ENCODE assay signal across 9 mouse cellular contexts in genomic region chr4:48680648-48681343, GRCm38 (mm10). TPM values are rescaled to one million over a fixed set of nuclear protein-coding genes. Genes with fewer than 3 reads are reported as not detected.
DNase-seq lines count a peak whose midpoint lies in the region; ATAC-seq and TF ChIP-seq lines count a peak whose summit lies in the region.
"Had no signal": no experiment of that assay in that cellular context is flagged by ENCODE, and none has a peak within 500 bp of the region (broad histone marks: within the 10 kb centered on the region; RNA-seq: fewer than 3 reads in every experiment).

No protein-coding gene starts in this region.

- H3K9me3 ChIP-seq in hindbrain, postnatal 0 days (ENCODE audit: low read length): no peaks in the 10 kb centered on the region
- H3K9me3 ChIP-seq in hindbrain, embryonic 10.5 days: 0 out of 2 replicates have a peak, but pooled peaks cover 2% of the 10 kb centered on the region
- no peaks in the 10 kb centered on the region for H3K9me3 ChIP-seq in stomach, embryonic 16.5 days (replicated peaks; ENCODE audit: control insufficient read depth, low read length)

- DNase-seq in hindbrain, postnatal 0 days (ENCODE audit: low spot score): peak; percentile 91
- DNase-seq in hindbrain, embryonic 10.5 days (ENCODE audit: low spot score): no peak
- DNase-seq in ES-CJ7 (ENCODE audit: low read depth, low spot score): peak; percentile 83
- DNase-seq in cerebellum, adult 9-11 months: peak; percentile 19
- peak; percentile 67 to 76 for DNase-seq in heart, postnatal 10 days
- DNase-seq in lung, adult 2 months: no peak
- DNase-seq in layer of hippocampus, postnatal 36 days: no peak

- H3K4me2 ChIP-seq in hindbrain, postnatal 0 days (ENCODE audit: low read depth, low read length): 0 out of 2 replicates have a peak overlapping the region, but pooled peaks have one; percentile 25
- peak overlapping the region; percentile 39 for H3K4me2 ChIP-seq in stomach, embryonic 16.5 days (ENCODE audit: low read depth, low read length)

- TF ChIP-seq POLR2A in lung, adult 2 months (IDR thresholded peaks at IDR 0.05; ENCODE audit: borderline replicate concordance, extremely low read depth, low read depth, low read length): no peak

- H3K27me3 ChIP-seq in hindbrain, postnatal 0 days (ENCODE audit: insufficient read depth, low read length): no peaks in the 10 kb centered on the region
- H3K27me3 ChIP-seq in hindbrain, embryonic 10.5 days (ENCODE audit: insufficient read depth, poor library complexity, severe bottlenecking): no peaks in the 10 kb centered on the region
- no peaks in the 10 kb centered on the region for H3K27me3 ChIP-seq in stomach, embryonic 16.5 days (ENCODE audit: control insufficient read depth, insufficient read depth, low read length)

- intact Hi-C loops in heart, postnatal 10 days (cut with DNase I): loop anchor here (5.0 kb wide), 2 partner anchors 93 to 203 kb away; partner anchors contain the start of gene Tmeff1

- TF ChIP-seq CTCF in hindbrain, postnatal 0 days (IDR thresholded peaks at IDR 0.05; ENCODE audit: low read depth): peak; percentile 85
- peak; percentile 33; the same call in 1 of the 2 replicates for TF ChIP-seq CTCF in lung, adult 2 months (IDR thresholded peaks at IDR 0.05; ENCODE audit: insufficient read depth, low read length)

- no peaks in the 10 kb centered on the region for H3K4me1 ChIP-seq in hindbrain, postnatal 0 days (ENCODE audit: insufficient read depth, low read length)
- peaks cover 8% of the 10 kb centered on the region; the same call in 1 of the 2 replicates for H3K4me1 ChIP-seq in hindbrain, embryonic 10.5 days (replicated peaks)
- H3K4me1 ChIP-seq in lung, adult 2 months (ENCODE audit: control insufficient read depth, insufficient read depth, low read length): 0 out of 2 replicates have a peak, but pooled peaks cover 2% of the 10 kb centered on the region
- peaks cover 6% of the 10 kb centered on the region; the same call in 1 of the 2 replicates for H3K4me1 ChIP-seq in stomach, embryonic 16.5 days (ENCODE audit: control insufficient read depth, insufficient read depth, low read length)

- peak; percentile 50; the same call in 1 of the 2 replicates for ATAC-seq in hindbrain, postnatal 0 days
- peak; percentile 58; the same call in 1 of the 2 replicates for ATAC-seq in stomach, embryonic 16.5 days (ENCODE audit: insufficient read depth, low FRiP score)

- no peak overlapping the region for H3K27ac ChIP-seq in hindbrain, postnatal 0 days
- no peak overlapping the region for H3K27ac ChIP-seq in hindbrain, embryonic 10.5 days
- H3K27ac ChIP-seq in stomach, embryonic 16.5 days (ENCODE audit: low read length): 0 out of 2 replicates have a peak overlapping the region, but pooled peaks have one; percentile 21

- H3K36me3 ChIP-seq in hindbrain, postnatal 0 days (ENCODE audit: insufficient read depth, low read length): 0 out of 2 replicates have a peak, but pooled peaks cover 8% of the 10 kb centered on the region
- H3K36me3 ChIP-seq in hindbrain, embryonic 10.5 days: peaks cover 20% of the 10 kb centered on the region
- H3K36me3 ChIP-seq in stomach, embryonic 16.5 days (ENCODE audit: control insufficient read depth, insufficient read depth, low read length): no peaks in the 10 kb centered on the region

- no peak overlapping the region for H3K4me3 ChIP-seq in hindbrain, postnatal 0 days (ENCODE audit: low read length)
- H3K4me3 ChIP-seq in hindbrain, embryonic 10.5 days: no peak overlapping the region
- H3K4me3 ChIP-seq in lung, adult 2 months (replicated peaks; ENCODE audit: extremely low read depth, low read depth, low read length): no peak overlapping the region
- H3K4me3 ChIP-seq in stomach, embryonic 16.5 days (replicated peaks; ENCODE audit: low read length): no peak overlapping the region
- H3K4me3 ChIP-seq: erythroblast, embryonic 14.5 days had no signal

- WGBS in hindbrain, postnatal 0 days: 39% methylated on average over 10 of the region's 11 CpGs
- WGBS in hindbrain, embryonic 10.5 days: 52% methylated on average over 10 of the region's 11 CpGs
- WGBS in lung, adult 2 months: 34% methylated on average over 10 of the region's 11 CpGs
- 31% methylated on average over 10 of the region's 11 CpGs for WGBS in stomach, embryonic 16.5 days

- H3K9ac ChIP-seq in hindbrain, postnatal 0 days (replicated peaks; ENCODE audit: low read length): no peak overlapping the region
- H3K9ac ChIP-seq in stomach, embryonic 16.5 days (ENCODE audit: low read length): peak overlapping the region; percentile 51; the same call in 1 of the 2 replicates

RNA-seq across cellular contexts. Expression of gene Cavin4, which starts 17.5 kb away (rescaled TPM):
- total RNA-seq in hindbrain, postnatal 0 days (2014; rRNA removed): 0.42 and 0.54 TPM in 2 replicates
- polyA plus RNA-seq in hindbrain, postnatal 0 days (2015; fragmentation: Nextera tagmentation; extraction: Ambion mirVana): 0.95 and 1.4 TPM in 2 replicates
- 0.93 and 1.7 TPM in 2 replicates for polyA plus RNA-seq in hindbrain, embryonic 10.5 days (2016; fragmentation: Nextera tagmentation; extraction: Ambion mirVana)
- 100 to 1,000 TPM in 1 of 2 experiments, 10 to 100 TPM in 1; 85.0 to 106 TPM for total RNA-seq in heart, postnatal 10 days (2021)
- polyA plus RNA-seq in lung, adult 2 months (2012; rRNA removed): 0.17 and 1.5 TPM in 2 replicates
- polyA plus RNA-seq in stomach, embryonic 16.5 days (2015; fragmentation: Nextera tagmentation; extraction: Ambion mirVana): 0.54 and 8.9 TPM in 2 replicates
- 1 to 10 TPM; 1.6 to 2.6 TPM for total RNA-seq in layer of hippocampus, postnatal 36 days (2021)
- polyA plus RNA-seq: erythroblast, embryonic 14.5 days had no signal

Comparison
In these comparisons a context has a peak if more than half of its experiments do, and no peak if none do; other contexts are left out.
1. DNase-seq: peak in hindbrain, postnatal 0 days (single experiment), ES-CJ7 (single experiment), cerebellum, adult 9-11 months (single experiment) and heart, postnatal 10 days (2 of 2); none in hindbrain, embryonic 10.5 days (single experiment), lung, adult 2 months (single experiment) and layer of hippocampus, postnatal 36 days (0 of 2).